Mouse (Mus musculus) embryo, embryonic 10.5 days (tissue): ENCODE results near the gene Dnajc5.

Experiments used
- DNase-seq: peaks from one replicate; pipeline ENCODE4 v3.0.0-alpha.2; 2015; ENCODE audit warnings: low spot score

Dnajc5 gene

DNA sequence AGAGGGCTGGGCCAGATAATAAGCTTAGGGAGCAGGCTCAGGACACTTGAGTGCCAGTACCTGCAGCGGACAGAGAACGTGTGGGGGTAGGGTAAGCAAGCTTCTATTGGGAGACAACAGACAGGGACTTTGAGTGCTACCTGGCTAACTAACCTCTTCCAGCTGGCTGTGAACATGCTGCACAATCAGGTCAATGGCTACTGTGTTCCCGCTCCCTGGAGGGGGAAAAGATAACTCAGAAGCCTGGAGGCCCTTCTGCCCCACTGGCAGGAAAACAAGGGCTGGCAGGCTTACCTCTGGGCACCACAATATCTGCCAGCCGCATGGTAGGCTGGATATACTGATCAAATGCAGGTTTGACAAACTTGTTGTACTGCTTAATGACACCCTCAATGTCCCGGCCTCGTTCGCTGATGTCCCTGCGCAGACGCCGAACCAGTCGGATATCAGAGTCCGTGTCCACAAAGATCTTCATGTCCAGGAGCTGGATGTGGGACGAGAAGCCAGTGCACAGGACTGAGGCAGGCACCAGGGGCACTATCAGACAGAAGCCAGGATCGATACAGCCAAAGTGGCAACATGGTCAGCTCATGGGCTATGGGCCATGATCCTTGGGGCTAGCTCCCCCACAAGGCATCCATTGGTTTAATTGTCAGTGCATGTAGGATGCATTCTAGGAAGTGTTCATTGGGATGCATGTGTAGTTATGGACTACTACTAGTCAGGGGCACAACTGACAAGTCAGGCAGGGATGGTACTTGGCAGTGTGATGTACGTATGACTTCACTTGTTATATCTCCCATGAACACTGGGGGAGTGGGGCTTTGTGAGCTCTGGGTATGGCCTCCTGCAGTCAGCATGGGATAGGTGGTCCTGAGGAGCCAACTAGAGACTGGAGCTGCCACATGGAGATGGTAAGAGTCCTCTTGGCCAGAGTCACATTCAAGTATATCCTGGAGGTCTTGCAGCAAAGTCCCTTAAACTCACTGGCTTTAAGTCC is 52.9 kb downstream of the Dnajc5 start:
- DNase-seq, result no peak

DNA sequence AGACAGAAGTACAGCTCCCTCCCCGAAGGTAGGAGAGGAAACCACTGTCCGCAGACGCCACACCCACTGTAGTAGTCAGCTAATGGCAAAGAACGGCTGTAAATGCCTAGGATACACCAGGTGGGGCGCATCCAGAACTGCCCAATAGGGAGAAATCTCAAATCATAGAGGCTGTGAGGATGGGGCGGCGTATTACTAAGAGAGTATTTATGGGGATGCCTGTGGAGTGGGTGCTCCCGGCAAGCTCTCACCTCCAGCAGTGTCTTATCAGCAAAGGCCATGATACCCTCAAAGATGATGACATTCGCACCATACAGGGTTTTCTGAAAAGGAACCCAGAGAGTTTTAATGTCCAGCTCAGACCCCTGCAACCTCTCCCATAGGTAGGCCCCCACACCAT is 53.7 kb downstream of the Dnajc5 start:
- DNase-seq, result no peak

DNA sequence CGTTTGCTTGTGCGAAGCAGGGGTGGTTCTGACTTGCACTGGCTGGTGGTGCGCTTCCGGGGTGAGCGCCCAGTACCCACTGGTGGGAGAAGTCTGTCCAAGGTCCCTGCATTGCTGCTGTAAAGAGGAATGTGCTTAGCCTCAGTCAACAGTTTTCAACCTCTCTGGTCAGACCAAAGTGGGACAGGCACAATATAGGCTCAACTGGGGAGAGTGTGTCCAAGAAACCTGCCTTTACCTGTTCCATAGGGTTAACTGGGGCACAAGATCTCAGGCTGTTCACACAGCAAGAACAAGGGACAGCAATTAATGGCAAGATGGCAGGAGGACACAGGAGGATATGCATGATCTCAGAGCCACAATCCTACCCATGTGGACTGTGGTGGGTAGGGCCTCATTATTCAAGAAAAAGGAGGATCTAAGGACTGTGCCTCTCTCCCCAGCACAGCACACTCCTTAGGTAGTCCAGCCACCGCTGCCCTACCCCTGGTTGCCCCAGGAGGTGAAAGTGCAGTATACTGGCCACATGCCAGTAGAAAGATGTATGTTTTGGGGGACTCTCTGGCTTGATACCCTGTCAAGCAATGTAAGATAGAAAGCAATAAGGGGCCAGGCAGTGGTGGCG is 54.7 kb downstream of the Dnajc5 start:
- no peak for DNase-seq

DNA sequence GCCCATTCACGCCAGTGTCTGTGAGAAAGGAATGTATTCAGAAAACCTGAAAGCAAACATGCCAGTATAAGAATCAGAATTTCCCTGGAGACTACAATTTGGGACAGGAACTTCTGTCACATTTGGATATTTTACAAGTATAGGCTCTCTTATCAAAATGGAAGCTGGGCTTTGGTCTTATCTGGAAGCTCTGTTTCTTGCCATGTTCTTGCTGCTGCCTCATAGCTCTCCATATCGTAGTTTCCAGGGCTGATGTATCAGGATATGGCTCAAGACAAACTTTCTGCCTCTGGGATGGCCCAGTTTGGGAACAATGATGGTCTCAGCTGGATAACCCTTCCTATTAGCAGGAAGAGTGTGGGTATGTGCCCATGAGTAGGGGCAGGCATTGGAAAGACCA is 56.3 kb downstream of the Dnajc5 start:
- no peak for DNase-seq

DNA sequence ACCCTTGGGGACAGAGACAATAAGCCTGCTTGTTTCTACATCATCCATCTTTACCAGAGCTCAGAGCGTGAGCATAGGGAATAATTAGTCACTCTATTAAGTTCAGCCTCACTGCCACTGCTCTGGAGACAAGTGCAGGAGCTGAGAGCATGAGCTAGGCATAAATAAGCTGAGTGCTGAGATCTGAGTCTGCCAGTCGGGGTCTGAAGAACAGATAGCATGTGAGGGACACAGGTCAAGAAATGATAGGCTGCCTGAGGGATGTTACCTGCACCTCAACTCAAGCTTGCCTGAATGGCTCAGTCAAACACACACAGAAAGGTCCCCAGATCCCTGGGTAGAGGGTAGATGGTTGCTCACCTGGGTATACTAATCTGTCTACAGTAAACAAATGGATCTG is 56.8 kb downstream of the Dnajc5 start:
- no peak for DNase-seq

DNA sequence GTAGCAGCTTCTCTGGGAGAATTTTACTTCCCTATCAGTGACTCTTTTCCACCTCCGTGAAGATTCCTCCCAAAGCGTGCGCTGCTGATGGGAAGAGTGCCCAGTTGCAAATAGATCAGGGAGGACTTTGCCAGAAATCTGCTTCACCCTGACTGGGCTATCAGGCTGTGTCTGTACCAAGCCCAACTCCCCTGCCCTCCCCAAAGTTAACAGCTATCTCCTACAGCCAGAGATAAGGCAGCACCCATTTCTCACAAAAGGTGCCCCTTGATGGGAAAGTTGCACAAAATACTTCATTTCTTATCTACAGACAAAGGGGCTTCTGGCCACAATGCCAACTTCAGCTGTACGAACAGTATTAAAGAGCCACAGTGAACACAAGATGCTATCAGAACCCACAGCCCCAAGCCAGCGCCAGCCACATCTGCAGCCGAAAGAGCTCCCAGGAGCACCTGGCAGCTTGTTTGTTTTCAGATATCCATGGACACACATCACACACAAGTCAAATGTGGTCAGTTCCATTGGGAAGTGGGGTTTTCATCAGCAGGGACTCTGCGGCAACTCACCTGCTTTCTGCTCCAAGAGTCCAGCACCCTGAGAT is 57.8 kb downstream of the Dnajc5 start:
- DNase-seq, result no peak

DNA sequence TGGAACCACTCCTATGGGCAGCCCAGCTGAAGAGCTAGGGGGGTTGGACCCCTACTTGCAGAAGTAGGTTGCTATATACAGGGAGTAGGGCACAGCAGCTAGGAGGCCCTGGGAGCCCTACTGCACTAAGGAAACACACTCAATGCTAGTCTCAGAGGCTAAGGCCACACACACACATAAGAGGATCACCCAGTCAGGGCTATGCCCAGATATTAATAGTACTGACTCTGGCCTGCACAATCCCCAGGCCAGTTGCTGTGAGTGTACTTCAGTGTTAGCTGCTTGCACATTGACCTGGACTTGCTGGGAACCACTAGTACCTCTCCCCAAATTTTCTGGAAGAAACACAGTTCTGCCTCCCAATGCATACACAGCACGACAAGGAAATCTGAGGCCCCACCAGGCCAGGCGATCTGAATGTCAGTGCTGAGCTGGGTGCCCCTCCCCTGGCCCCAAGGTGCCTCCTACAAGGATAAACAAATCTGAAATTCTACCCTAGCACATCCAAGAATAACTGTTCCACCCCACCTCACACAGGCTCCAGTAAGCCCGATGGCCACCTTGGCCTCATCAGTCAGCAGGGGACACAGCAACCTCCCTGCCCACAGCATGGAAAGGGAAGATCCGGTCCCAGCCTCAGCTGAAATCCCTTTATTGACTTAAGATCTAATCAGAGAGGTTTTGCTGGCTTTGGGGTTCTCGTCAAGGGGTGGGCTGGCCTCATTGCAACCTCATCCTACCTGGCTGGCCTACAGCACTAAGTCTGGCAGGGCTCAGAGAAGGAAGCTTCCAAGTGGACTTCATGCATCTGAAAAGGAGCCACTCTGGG is 58.7 kb downstream of the Dnajc5 start:
- no peak for DNase-seq

DNA sequence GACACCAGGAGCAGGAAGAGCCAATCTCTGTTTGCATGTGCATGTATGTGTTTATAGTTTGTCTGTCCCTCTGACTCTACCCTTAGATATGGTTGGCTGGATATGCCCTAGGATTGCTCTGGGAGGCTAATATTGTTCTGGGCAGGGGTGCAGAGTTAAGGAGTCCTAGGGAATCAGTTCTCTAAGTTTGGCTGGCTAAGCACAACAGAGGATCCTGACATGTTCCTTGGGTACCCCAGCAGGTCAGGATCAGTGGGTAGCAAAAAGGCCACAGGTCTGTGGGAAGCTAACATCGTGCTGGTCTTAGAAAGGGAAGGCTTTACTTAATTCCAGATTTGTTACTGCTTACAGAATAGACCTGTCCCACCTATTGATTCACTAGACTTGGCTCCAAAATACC is 59.4 kb downstream of the Dnajc5 start:
- no peak for DNase-seq

DNA sequence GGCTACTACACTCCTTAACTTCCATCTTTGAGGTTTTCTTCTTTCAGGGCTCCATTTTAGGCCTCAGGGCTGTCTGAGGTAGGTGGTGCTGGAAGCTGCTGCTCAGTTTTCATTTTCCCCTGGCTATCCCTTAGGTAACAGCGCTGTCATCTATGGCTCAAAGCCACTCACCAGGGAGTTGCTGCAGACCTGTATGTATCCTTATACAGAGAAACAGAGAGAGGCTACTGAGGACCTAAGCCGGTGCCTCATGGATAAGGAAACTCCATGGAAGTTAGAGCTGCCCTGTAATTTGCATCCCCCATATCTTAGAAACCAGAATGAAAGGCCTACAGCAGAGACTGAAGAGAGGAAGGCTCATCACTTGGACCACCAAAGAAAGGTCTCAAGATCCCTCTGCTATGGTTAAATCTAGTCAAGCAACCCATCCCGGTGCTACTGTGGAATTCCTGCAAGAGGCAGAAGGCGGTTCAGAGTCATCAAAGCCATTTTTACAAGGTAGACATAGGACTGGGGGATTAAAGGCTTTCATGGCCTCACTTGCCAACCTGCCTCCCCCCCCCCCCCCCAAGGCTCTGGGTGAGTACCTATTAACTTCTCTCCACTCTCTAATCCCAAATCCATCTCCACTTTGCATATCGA is 60.0 kb downstream of the Dnajc5 start:
- DNase-seq, result no peak

DNA sequence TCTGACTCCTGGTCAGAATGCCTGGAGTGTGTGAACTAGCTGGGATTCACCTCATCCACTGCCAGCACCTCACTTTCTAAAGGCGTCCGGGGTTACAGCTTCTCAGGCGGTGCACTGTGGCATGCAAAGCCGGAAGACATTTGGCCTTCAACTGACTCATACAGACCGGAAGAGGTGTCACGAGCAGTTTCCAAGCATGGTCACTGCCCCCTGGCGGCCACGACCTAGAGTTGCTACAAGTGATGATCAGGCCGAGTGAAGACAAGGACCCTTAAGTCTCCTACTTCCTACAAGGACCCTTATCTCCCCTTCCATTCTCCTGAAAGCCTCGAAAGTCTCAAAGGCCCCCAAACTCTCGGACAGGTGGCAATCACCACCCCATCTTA is 60.7 kb downstream of the Dnajc5 start:
- peak; percentile 94 for DNase-seq

DNA sequence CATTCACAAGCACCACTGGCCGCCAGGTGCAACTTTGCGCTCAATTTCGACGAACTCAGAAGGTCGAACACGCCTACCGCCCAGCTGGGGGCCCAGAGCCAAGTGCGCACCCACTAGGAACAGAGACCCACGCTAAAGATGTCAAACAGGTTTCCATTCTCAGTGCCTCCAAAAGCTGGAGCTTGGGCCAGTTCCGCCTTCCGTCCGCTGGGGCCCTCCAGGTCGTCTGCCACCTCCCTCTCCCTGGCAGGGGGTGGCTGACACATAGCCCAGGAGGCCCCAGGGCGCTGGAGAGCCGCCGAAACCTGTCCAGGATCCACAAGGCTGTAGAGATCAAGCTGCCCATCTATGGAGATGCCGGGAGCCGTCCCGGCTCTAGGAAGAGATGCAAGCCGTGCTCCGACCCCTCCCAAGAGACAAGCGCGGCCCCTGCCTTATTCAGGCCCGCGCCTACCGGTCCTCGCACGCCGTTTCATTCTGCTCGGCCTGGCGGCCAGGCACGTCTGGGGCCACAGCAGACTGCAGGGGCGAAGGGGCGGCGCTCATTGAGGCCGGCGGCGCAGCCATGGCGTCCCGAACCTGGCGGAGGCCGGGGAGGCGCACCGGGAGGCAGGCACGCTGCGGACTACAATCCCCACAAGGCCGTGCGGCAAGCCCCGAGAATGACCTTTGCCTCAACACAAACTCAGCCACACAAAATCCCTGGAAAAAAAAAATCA is 61.3 kb downstream of the Dnajc5 start:
- DNase-seq, result peak; percentile 87

DNA sequence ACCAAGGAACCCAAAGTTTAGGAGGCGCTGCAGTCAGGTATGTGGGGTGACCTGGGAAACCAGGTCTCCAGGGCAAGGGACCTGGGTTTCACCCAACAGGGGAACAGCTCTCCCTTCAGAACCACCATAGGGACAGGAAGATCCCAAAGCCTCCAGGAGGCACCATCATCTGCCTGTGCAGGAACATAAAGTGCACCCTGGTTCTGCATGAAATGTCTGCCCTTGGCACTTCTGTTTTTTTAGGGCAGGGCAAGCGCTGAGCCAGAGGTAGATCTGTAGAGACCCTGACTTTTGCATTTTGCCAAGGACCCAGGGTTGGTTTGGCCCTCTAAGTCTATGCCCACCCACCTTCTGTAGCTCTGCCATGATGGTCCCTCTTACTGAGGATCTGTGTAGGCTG is 62.1 kb downstream of the Dnajc5 start:
- no peak for DNase-seq

DNA sequence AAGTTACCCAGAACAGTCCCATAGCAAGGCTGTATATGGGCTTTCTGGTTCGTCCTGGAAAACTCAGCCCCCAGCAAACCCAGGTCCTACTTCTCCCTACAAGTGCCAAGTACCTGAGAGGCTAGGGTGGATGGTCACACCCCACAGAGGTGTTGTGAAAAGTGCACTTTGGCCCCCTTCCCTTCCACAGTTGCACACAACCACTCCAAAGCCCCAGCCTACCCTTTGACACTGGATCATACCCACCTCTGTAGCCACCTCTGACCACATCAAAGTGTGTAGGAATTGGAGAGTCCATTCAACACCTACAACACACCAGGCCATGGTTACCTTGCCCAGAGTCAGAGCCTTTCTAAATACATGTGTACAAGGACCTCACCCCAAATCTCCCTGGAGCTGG is 62.7 kb downstream of the Dnajc5 start:
- DNase-seq, result no peak

DNA sequence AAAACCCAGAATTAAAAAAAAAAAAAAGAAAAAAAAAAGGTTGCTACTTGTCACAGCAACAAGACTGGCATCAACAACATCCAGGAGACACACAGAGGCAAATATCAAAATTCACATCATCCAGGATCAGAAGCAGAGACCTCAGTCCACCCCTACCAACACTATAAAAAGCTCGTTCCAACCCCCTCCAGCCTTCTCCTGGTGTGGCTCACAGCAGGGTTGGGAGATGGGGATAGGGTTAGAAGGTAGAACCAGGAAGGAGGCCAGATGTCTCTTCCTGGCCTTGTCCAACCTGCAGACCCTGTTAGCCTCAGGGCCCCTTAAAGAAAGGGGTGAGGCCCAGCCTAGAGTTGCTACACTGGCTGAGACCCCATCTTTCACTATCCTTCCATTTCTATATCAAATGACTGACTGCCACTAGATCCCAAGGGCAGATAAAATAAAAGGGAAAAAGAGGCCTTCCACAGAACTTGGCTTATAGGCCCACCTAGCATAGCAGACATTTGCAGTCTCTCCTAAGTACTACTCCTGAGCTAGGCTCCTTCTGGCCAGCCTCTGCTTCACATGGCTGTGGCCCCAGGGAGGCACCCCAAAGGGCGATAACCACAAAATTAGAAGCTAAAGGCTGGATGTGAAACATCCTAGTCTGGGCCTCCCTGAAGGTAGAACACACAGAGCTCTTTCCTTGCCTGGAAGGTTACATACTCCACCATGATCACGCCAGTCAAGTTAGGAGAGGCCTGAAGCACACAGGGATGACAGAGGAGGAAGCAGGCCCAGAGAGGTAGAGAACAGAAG is 63.4 kb downstream of the Dnajc5 start:
- DNase-seq, result no peak

DNA sequence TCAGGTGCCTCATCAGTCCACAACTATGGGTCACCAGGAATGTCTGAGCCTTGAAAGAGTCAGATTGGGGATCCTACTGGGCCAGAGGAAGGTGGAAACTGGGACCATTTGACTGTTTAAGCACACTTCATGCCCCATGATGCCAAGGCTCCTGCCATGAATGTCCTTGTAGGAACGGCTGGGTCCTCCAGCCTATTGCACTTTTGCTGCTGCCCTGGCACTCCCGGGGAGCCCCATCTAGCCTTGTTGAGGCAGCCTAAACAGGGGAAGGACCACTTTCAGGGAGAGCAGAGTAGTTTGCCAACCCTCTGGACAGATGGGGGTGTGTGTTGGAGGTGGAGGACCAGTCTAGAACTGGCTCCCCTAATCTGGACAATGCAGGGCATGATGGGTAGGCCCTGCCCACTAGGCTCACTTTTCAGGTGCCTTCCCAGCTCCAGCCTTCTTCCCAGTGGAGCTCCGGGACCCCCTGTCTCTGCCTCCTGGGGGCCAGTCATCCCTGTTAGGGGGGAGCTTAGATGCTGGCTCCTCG is 64.2 kb downstream of the Dnajc5 start, which contains the start of gene Uckl1:
TSS of gene Uckl1 (minus strand) at position 482 of the 532 bp plus-strand sequence.
- no peak for DNase-seq

DNA sequence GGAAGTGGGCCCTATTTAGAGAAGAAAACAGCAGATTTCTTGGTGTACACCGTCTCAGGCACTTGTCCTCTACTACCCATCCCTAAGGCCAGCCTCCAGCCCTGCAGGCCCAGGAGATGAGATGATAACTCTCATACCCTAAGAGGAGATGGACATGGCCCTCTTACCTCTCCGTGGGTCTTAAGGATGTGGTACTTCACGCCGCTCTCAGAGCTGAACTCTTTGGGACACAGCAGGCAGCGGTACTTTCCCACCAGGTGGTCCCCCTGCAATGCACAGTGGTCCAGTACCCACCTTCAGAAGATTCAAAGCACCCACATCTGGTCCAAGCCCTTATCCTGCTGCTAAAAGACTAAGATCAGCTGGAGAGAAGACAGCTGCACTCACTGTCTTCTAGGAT is 65.2 kb downstream of the Dnajc5 start:
- no peak for DNase-seq

DNA sequence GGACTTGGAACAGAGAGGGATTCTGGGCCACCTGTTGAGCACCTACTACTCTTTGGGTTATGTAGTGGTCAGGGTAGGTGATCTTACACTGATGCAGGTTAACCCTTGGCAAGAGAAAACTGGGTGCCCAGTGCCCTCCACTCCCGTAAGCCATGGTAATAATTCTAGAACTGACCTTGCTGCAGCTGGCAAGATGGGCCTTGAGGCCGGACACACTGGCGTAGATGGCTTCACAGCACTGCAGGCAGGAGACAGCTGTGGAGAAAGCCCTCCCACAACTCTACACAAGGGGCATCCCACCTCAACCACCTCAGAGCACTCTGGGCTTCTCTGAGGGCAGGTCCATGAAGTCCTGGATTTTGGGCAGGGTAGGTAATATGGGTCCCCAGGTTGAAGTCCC is 65.8 kb downstream of the Dnajc5 start:
- DNase-seq, result no peak

DNA sequence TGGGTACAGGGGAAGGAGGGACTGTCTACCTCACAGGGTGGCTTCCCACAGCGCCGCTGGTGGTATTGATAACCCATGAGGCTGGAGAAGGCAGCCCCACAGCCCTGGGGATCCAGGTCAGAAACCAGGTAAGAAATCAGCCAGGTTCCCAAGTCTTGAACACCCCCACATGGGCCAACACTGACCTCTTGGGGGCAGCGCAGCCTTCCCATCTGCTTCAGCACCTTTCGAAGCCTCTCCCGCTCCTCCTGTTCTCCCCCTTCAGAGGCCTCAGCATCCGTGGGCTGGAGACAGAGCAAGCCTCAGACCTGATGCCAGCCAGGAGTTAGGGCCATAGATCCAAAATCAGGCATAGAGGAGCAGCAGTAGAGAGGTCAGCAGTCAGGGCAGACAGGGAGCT is 67.5 kb downstream of the Dnajc5 start:
- DNase-seq, result no peak

DNA sequence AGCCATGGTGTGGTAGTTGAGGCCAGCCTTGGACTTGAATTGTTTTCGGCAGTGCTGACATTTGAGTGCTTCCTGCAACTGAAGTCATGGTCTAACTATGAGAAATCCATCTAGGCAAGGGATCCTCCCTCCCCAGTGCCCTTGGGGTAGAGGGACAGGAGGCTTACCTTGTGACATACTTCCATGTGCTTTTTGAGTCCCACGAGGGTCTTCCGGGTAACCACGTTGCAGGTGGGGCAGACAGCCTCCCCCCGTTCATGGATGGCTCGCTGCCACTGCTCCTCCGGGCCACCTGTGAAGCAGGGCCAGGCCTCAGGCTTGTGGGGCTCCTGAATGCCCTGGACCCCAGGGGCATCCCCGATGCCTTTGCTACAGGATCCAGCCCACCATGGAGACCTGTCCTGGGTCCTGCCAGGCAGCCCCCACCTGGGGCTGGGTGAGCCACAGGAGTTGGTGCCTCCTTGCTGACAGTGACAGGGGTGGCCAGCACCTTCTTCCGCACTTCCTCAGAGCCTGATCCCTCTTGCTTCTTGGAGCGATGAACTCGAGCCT is 68.0 kb downstream of the Dnajc5 start:
- DNase-seq, result no peak
